Mouse (Mus musculus): ENCODE data around the gene Rcc1. TPM values are rescaled to one million over a fixed set of nuclear protein-coding genes. Genes with fewer than 3 reads are reported as not detected.
A peak's percentile ranks its signal among the peaks of the same experiment; 100 is the strongest.

Gene Rcc1
- polyA plus RNA-seq, 1 experiment: 16.4 TPM

- peaks cover 57% of the 10 kb centered on the region for H3K36me3 ChIP-seq (replicated peaks; ENCODE audit: low read length)
- no peaks in the 10 kb centered on the region for H3K9me3 ChIP-seq
- peaks cover 29% of the 10 kb centered on the region for H3K4me1 ChIP-seq
- 0 out of 2 replicates have a peak, but pooled peaks have one; percentile 54 for TF ChIP-seq FLI1 (IDR thresholded peaks at IDR 0.05; ENCODE audit: low read length)
- TF ChIP-seq GATA1 (IDR thresholded peaks at IDR 0.05; ENCODE audit: borderline replicate concordance, low read length): no peak
- H3K4me3 ChIP-seq (replicated peaks): peak within 1 kb of the TSS; percentile 99
- no peaks in the 10 kb centered on the region for H3K27me3 ChIP-seq (replicated peaks)
Observed at GRCm38 (mm10) chr4:132329115-132329834, 24.1 kb downstream of the Rcc1 start, which contains the start of gene Trnau1ap. Gene Trnau1ap, minus strand, starts transcription at chr4:132329538.

GRCm38 (mm10) chr4:132328391-132328982, 24.9 kb downstream of the Rcc1 start:
- H3K4me3 ChIP-seq (replicated peaks): peak overlapping the region; percentile 99

GRCm38 (mm10) chr4:132326481-132326880, 26.9 kb downstream of the Rcc1 start:
- Histone ChIP-seq H3K36me3 (replicated peaks; ENCODE audit: low read length) (peaks cover 58% of the 10 kb centered on the region), H3K9me3 (no peaks in the 10 kb centered on the region), H3K27me3 (replicated peaks) (no peaks in the 10 kb centered on the region), H3K4me1 (peaks cover 29% of the 10 kb centered on the region), H3K4me3 (replicated peaks) (no peak overlapping the region)
- no peak for TF ChIP-seq GATA1 (IDR thresholded peaks at IDR 0.05; ENCODE audit: borderline replicate concordance, low read length)

More at GRCm38 (mm10) chr4:132328391-132328982, 24.9 kb downstream of the Rcc1 start:
- Histone ChIP-seq H3K27me3 (replicated peaks) (no peaks in the 10 kb centered on the region), H3K9me3 (no peaks in the 10 kb centered on the region), H3K36me3 (replicated peaks; ENCODE audit: low read length) (peaks cover 57% of the 10 kb centered on the region), H3K4me1 (peaks cover 29% of the 10 kb centered on the region)
- TF ChIP-seq GATA1 (IDR thresholded peaks at IDR 0.05; ENCODE audit: borderline replicate concordance, low read length): no peak
- no peak for TF ChIP-seq FLI1 (IDR thresholded peaks at IDR 0.05; ENCODE audit: low read length)

- peaks cover 2% of the 10 kb centered on the region for H3K4me1 ChIP-seq
- no peak for TF ChIP-seq GATA1 (IDR thresholded peaks at IDR 0.05; ENCODE audit: borderline replicate concordance, low read length)
- no peak for TF ChIP-seq FLI1 (IDR thresholded peaks at IDR 0.05; ENCODE audit: low read length)
- H3K27me3 ChIP-seq (replicated peaks): no peaks in the 10 kb centered on the region
- H3K9me3 ChIP-seq: no peaks in the 10 kb centered on the region
- peaks cover 87% of the 10 kb centered on the region for H3K36me3 ChIP-seq (replicated peaks; ENCODE audit: low read length)
- no peak overlapping the region for H3K4me3 ChIP-seq (replicated peaks)
Observed at GRCm38 (mm10) chr4:132315711-132316110, 37.7 kb downstream of the Rcc1 start.

- Histone ChIP-seq H3K4me3 (replicated peaks) (no peak overlapping the region), H3K4me1 (peaks cover 18% of the 10 kb centered on the region), H3K36me3 (replicated peaks; ENCODE audit: low read length) (peaks cover 68% of the 10 kb centered on the region), H3K9me3 (no peaks in the 10 kb centered on the region), H3K27me3 (replicated peaks) (no peaks in the 10 kb centered on the region)
- TF ChIP-seq FLI1 (IDR thresholded peaks at IDR 0.05; ENCODE audit: low read length) (no peak), GATA1 (IDR thresholded peaks at IDR 0.05; ENCODE audit: borderline replicate concordance, low read length) (no peak)
Observed at GRCm38 (mm10) chr4:132312627-132313026, 40.8 kb downstream of the Rcc1 start.

- H3K4me1 ChIP-seq: peaks cover 18% of the 10 kb centered on the region
- peaks cover 60% of the 10 kb centered on the region for H3K36me3 ChIP-seq (replicated peaks; ENCODE audit: low read length)
- H3K4me3 ChIP-seq (replicated peaks): no peak overlapping the region
- H3K27me3 ChIP-seq (replicated peaks): no peaks in the 10 kb centered on the region
- no peaks in the 10 kb centered on the region for H3K9me3 ChIP-seq
- TF ChIP-seq GATA1 (IDR thresholded peaks at IDR 0.05; ENCODE audit: borderline replicate concordance, low read length) (no peak), FLI1 (IDR thresholded peaks at IDR 0.05; ENCODE audit: low read length) (no peak)
Observed at GRCm38 (mm10) chr4:132311801-132312200, 41.6 kb downstream of the Rcc1 start.

- TF ChIP-seq FLI1 (IDR thresholded peaks at IDR 0.05; ENCODE audit: low read length): no peak
- no peak for TF ChIP-seq GATA1 (IDR thresholded peaks at IDR 0.05; ENCODE audit: borderline replicate concordance, low read length)
- Histone ChIP-seq H3K36me3 (replicated peaks; ENCODE audit: low read length) (peaks cover 54% of the 10 kb centered on the region), H3K9me3 (no peaks in the 10 kb centered on the region), H3K4me1 (peaks cover 18% of the 10 kb centered on the region), H3K4me3 (replicated peaks) (no peak overlapping the region), H3K27me3 (replicated peaks) (no peaks in the 10 kb centered on the region)
Observed at GRCm38 (mm10) chr4:132311209-132311608, 42.2 kb downstream of the Rcc1 start.

GRCm38 (mm10) chr4:132309849-132310472, 43.4 kb downstream of the Rcc1 start:
- no peaks in the 10 kb centered on the region for H3K27me3 ChIP-seq (replicated peaks)
- peaks cover 30% of the 10 kb centered on the region for H3K4me1 ChIP-seq
- peak overlapping the region; percentile 93 for H3K4me3 ChIP-seq (replicated peaks)
- TF ChIP-seq FLI1 (IDR thresholded peaks at IDR 0.05; ENCODE audit: low read length) (no peak), GATA1 (IDR thresholded peaks at IDR 0.05; ENCODE audit: borderline replicate concordance, low read length) (no peak)
- H3K36me3 ChIP-seq (replicated peaks; ENCODE audit: low read length): peaks cover 45% of the 10 kb centered on the region
- H3K9me3 ChIP-seq: no peaks in the 10 kb centered on the region

GRCm38 (mm10) chr4:132309140-132309848, 44.1 kb downstream of the Rcc1 start:
- peaks cover 30% of the 10 kb centered on the region for H3K4me1 ChIP-seq
- H3K36me3 ChIP-seq (replicated peaks; ENCODE audit: low read length): peaks cover 43% of the 10 kb centered on the region
- H3K27me3 ChIP-seq (replicated peaks): no peaks in the 10 kb centered on the region
- H3K4me3 ChIP-seq (replicated peaks): peak overlapping the region; percentile 93
- TF ChIP-seq GATA1 (IDR thresholded peaks at IDR 0.05; ENCODE audit: borderline replicate concordance, low read length) (peak; percentile 62; the same call in 1 of the 3 replicates), FLI1 (IDR thresholded peaks at IDR 0.05; ENCODE audit: low read length) (no peak)
- H3K9me3 ChIP-seq: no peaks in the 10 kb centered on the region
